Mouse (Mus musculus): ENCODE results near the gene Scd2.

- TF ChIP-seq CTCF (IDR thresholded peaks at IDR 0.05; ENCODE audit: low read depth) (peak; percentile 45), EP300 (IDR thresholded peaks at IDR 0.05; ENCODE audit: low read depth) (no peak)
Measured at GRCm38 (mm10) chr19:44260487-44260886, 33.0 kb upstream of the Scd2 start.

All from liver, embryonic 14.5 days (tissue).